Mouse (Mus musculus): ENCODE results near the gene Tbc1d4.

- no peak for TF ChIP-seq CTCF (IDR thresholded peaks at IDR 0.05; ENCODE audit: borderline replicate concordance, extremely low read depth, insufficient read depth, insufficient read length)
- TF ChIP-seq POLR2A (IDR thresholded peaks at IDR 0.05; ENCODE audit: borderline replicate concordance, extremely low read depth, insufficient read depth, insufficient read length, poor library complexity, severe bottlenecking) = no peak
Observed at GRCm38 (mm10) chr14:101488264-101488810, 120.7 kb downstream of the Tbc1d4 start.

Measured in brain, embryonic 14.5 days (tissue).